Mouse (Mus musculus) ES-E14 (cell line): ENCODE measurements at regions not wholly inside any gene's neighbourhood (a gene's known extent, or its start where the extent isn't known, plus 50 kb on each side); places are given as distances from the start of the nearest gene placed in this dataset.
"Not testable (repeated sequence)": the region's sequence is repeated elsewhere in the genome, so short reads cannot be mapped to it uniquely, and the experiment has no call there.

ENCODE experiments used
- DNase-seq: peaks from one replicate; pipeline ENCODE4 v3.0.0-alpha.2; 2013; ENCODE audit warnings: low read depth, low spot score
- H3K27ac ChIP-seq: 2 replicates; pipeline ENCODE4 v1.5.1; 2012; ENCODE audit warnings: low read depth, mild to moderate bottlenecking, low read length, moderate library complexity, mixed read lengths; ENCODE audit not compliant: poor library complexity, insufficient read depth, severe bottlenecking
- H3K36me3 ChIP-seq: 2 replicates; pipeline ENCODE4 v1.6.1; 2012; ENCODE audit warnings: mild to moderate bottlenecking, low read length, moderate library complexity, mixed read lengths; ENCODE audit not compliant: control insufficient read depth, poor library complexity, insufficient read depth, severe bottlenecking
- H3K4me1 ChIP-seq, 2 experiments: fragments of 150-350 bp in 1 of 2; sonication (generic) in 1 of 2; 2 replicates each; pipeline ENCODE4 v1.6.1; 2012; ENCODE audit warnings: low read length in 2 of 2, mild to moderate bottlenecking in 1 of 2, mixed read lengths in 1 of 2; ENCODE audit not compliant: control insufficient read depth in 2 of 2, insufficient read depth in 2 of 2, poor library complexity in 1 of 2
- H3K4me3 ChIP-seq, 2 experiments: fragments of 150-350 bp in 1 of 2; sonication (generic) in 1 of 2; 2 replicates each; pipeline ENCODE4 v1.5.1; 2012; ENCODE audit warnings: low read length in 2 of 2, low read depth in 1 of 2, mild to moderate bottlenecking in 1 of 2, mixed read lengths in 1 of 2; ENCODE audit not compliant: insufficient read depth in 1 of 2, poor library complexity in 1 of 2, severe bottlenecking in 1 of 2
- H3K9ac ChIP-seq: 2 replicates; pipeline ENCODE4 v1.6.1; 2012; ENCODE audit warnings: low read depth, mild to moderate bottlenecking, low read length, mixed read lengths; ENCODE audit not compliant: poor library complexity, insufficient read depth, severe bottlenecking
- H3K9me3 ChIP-seq: fragments of 150-350 bp; sonication (generic); 2 replicates; pipeline ENCODE4 v1.6.1; 2012; ENCODE audit warnings: low read depth, mild to moderate bottlenecking, low read length; ENCODE audit not compliant: control insufficient read depth, insufficient read depth
- CHD2 ChIP-seq: IDR thresholded peaks from 2 replicates; pipeline ENCODE4 v1.6.1; 2014; ENCODE audit warnings: mild to moderate bottlenecking, low read depth, low read length, inconsistent platforms
- HCFC1 ChIP-seq: IDR thresholded peaks from 2 replicates; pipeline ENCODE4 v1.6.1; 2012; ENCODE audit warnings: low read length, inconsistent platforms, borderline replicate concordance; ENCODE audit not compliant: insufficient read depth
- MAFK ChIP-seq: IDR thresholded peaks from 2 replicates; pipeline ENCODE4 v1.6.1; 2014; ENCODE audit warnings: mild to moderate bottlenecking, low read depth, low read length, inconsistent platforms; ENCODE audit not compliant: insufficient read depth
- ZC3H11A ChIP-seq: IDR thresholded peaks from 2 replicates; pipeline ENCODE4 v1.6.1; 2012; ENCODE audit warnings: low read depth, mild to moderate bottlenecking, inconsistent platforms, low read length, borderline replicate concordance
- ZNF384 ChIP-seq: IDR thresholded peaks from 2 replicates; pipeline ENCODE4 v1.6.1; 2012; ENCODE audit warnings: low read depth, low read length, inconsistent platforms
- in situ Hi-C, 2 experiments: fragments of 600-800 bp; cut with MboI; formaldehyde crosslinking; loops; one replicate each; pipeline ENCODE4 v1.15.1; 2025; ENCODE audit warnings: low sequenced_read_pairs in 2 of 2, inconsistent platforms in 1 of 2; ENCODE audit not compliant: unreplicated experiment in 2 of 2

DNA sequence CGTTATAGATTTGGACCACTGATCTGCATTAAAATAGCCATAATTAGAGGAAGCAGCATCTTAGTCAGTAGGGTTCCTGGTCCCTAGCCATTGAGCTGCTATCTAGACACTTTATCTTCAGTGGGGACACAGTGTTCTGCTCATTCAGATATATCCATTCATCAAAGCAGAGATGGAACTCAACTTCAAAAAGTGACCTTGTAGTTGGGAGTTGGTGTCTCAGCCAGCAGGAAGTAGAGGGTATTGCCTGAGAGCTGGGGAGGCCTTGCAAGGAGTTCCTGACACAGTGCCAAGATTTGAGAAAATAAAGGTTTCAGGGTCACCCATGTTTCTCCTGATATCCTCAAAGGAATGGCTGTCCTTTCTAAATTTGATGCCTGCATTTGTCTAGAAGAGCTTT lies 304.7 kb upstream of the Shh start:
- no peak overlapping the region for H3K4me3 ChIP-seq
- in situ Hi-C loops, result no loop called here
- no peaks in the 10 kb centered on the region for H3K36me3 ChIP-seq
- H3K4me1 ChIP-seq, result no peaks in the 10 kb centered on the region
- H3K9ac ChIP-seq, result no peak overlapping the region
- TF ChIP-seq HCFC1, result no peak
- no peak for TF ChIP-seq CHD2
- TF ChIP-seq ZNF384, result no peak
- TF ChIP-seq MAFK, result no peak
- no peak for TF ChIP-seq ZC3H11A
- no peak for DNase-seq
- H3K27ac ChIP-seq, result no peak overlapping the region
- no peaks in the 10 kb centered on the region for H3K9me3 ChIP-seq

DNA sequence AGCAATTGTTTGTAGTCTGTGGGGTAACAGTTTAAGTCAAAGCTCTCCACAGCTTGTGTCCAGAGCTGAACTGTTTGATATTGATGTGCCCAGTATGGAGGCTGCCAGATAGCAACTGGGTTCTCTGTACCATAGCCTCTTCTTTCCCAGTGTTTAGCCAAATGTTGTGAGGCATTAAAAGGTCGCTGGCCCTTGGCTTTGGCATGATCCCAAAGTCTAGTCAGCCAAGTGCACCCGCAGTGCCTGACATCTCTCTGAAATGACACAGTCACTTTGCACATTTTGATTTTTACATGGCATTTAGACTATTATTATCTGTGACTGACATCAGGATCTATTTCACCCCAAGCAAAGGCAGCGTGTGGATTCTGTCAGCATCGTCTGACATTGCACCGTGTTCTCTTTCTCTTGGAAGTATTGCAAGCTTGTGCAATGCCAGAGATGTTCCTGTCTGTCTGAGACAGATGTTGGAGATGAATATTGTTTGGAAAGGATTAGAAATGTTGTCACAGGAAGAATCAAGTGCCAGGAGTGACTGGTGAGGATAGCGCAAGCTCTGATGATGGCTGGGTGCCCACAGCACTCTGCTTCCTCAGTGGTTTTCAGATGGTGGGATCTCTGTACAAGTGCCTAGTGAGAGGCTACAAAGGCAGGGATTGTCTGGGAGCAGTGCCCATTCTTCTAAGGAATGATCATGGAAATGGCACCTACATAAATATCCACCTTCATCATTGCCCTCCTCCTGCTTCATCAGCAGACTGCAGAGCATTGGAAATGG lies 289.3 kb upstream of the Shh start:
- DNase-seq, result no peak
- H3K36me3 ChIP-seq, result no peaks in the 10 kb centered on the region
- H3K9ac ChIP-seq, result no peak overlapping the region
- in situ Hi-C loops, result no loop called here
- H3K9me3 ChIP-seq, result no peaks in the 10 kb centered on the region
- no peak for TF ChIP-seq CHD2
- TF ChIP-seq ZNF384, result no peak
- no peak for TF ChIP-seq HCFC1
- no peak for TF ChIP-seq MAFK
- TF ChIP-seq ZC3H11A, result no peak
- no peaks in the 10 kb centered on the region for H3K4me1 ChIP-seq
- H3K27ac ChIP-seq, result no peak overlapping the region
- no peak overlapping the region for H3K4me3 ChIP-seq

DNA sequence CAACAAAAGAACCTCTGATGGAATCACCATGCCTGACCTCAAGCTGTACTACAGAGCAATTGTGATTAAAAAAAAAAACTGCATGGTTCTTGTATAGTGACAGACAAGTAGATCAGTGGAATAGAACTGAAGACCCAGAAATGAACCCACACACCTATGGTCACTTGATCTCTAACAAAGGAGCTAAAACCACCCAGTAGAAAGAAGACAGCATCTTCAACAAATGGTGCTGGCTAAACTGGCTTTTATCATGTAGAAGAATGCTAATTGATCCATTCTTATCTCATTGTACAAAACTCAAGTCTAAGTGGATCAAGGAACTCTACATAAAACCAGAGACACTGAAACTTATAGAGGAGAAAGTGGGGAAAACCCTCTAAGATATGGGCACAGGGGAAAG lies 284.8 kb upstream of the Shh start:
- H3K27ac ChIP-seq, H3K4me3 ChIP-seq, H3K4me1 ChIP-seq, in situ Hi-C loops, H3K36me3 ChIP-seq, H3K9me3 ChIP-seq, H3K9ac ChIP-seq: not testable (repeated sequence)
- DNase-seq, result peak; percentile 12

DNA sequence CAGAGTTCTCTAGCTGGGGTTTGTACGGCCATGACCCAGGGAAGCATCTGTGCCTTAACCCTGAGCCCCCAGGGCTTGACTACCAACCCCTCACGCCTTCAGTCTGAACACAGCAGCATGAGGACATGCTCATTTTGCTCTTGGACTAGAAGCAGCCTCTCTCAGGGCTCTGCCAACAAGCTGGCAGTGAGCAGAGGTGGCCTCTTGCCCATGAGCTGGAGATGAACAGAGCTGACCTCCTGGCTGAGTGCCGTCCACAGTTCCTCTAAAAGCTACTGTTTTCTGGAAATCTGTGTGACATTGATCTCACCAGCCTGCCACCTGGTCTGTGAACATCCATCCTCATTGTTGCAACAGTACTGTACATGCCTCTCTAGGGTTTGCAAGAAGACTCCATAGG lies 267.7 kb upstream of the Shh start:
- no peak for DNase-seq
- Histone ChIP-seq H3K9ac (no peak overlapping the region), H3K4me1 (no peaks in the 10 kb centered on the region), H3K9me3 (no peaks in the 10 kb centered on the region), H3K27ac (no peak overlapping the region), H3K4me3 (no peak overlapping the region), H3K36me3 (no peaks in the 10 kb centered on the region)
- TF ChIP-seq ZC3H11A (no peak), HCFC1 (no peak), ZNF384 (no peak), CHD2 (no peak), MAFK (no peak)
- in situ Hi-C loops, result no loop called here

DNA sequence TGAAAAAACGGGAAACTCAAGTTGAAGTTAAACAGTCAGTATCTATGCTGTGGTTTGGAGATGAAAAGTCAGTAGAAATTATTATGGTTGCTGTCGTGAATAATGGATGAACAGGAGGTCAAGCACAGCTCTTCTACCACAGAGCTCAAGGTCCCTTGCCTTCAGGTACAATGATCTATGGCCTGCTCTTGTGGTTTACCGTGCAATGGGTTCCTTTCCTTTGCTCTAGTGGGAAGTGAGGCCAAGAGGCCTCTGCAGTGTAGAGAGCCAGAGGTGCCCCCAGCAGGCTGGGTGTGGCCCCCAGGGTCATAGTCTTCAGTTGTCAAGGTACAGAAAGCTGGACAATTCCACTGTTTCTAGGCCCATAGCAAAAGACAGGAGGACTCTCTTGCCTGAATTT lies 255.0 kb upstream of the Shh start:
- Histone ChIP-seq H3K4me1 (no peaks in the 10 kb centered on the region), H3K9me3 (no peaks in the 10 kb centered on the region), H3K9ac (no peak overlapping the region), H3K36me3 (no peaks in the 10 kb centered on the region), H3K27ac (no peak overlapping the region), H3K4me3 (no peak overlapping the region)
- in situ Hi-C loops, result no loop called here
- no peak for DNase-seq
- TF ChIP-seq MAFK (no peak), ZNF384 (no peak), HCFC1 (no peak), CHD2 (no peak), ZC3H11A (no peak)
